Mouse (Mus musculus) adrenal gland, postnatal 4 days (tissue): Measurements from ENCODE around the gene Mapk8. TPM values are rescaled to one million over a fixed set of nuclear protein-coding genes. Genes with fewer than 3 reads are reported as not detected.

Source experiments
- DNase-seq, 2 experiments: peaks; one replicate each; pipeline ENCODE4 v3.0.0; 2021 to 2022; ENCODE audit warnings: low spot score in 2 of 2, mixed read lengths in 2 of 2
- total RNA-seq, 2 experiments: library from RNA; stranded (reverse); gene quantifications; 2 replicates each; pipeline ENCODE4 v1.2.3; 2021

The Mapk8 gene
- total RNA-seq, 2 experiments from 2014 or later = 39.8 to 40.2 TPM

DNA sequence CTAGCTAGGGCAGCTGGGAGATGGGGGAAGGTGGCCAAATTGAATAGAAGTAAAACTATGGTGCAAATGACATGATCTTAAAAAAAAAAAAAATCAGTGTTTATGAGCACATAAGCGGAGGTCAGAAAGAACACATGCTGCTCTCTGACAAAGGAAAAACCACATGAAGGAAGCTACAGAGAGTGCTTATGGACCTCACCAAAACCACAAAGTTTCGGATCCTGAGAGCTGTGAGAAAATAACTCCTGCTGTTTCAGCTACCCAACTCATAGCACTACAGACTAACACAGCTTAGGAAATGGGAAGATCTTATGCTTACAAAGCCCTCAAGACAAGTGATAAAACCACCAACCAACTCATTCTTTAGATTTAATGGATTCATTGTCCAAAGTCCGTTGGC, 46.9 kb downstream of the Mapk8 start:
- no peak for DNase-seq

DNA sequence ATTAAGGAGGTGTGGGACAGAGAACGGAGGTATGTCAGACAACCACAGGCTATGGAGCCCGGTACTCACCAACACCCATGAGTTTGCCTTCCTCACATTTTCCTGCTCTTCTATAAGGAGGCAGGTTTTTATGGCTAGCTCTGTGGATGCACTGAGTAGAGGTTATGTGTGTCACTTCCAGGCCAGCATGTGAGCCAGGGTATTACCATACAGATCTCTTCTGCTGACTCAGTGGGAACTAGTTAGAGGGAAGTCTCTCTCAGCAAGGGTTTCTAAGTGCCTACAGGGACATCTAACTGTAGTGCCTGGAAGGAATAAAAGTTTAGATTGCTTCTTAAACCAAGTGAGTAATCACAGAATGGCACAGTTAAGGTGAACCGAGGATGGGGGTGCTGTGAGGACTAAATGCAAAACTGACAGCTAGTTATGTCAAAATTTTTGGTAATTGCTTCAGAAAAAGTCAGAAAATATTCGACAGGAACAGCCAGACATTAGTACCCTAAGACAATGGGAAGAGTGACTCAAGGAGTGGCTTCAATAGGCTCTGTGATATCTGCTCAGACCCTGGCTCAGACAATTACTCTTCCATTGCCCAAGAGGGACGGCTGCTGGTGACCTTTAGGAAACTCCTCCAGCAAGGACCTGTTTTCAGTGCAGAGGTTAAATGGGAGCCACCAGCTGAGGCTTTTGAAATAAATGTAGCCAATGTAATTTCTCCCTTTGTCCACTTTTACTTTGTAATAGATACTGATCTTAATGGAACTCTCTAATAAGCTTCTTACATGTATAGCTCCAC, 48.7 kb downstream of the Mapk8 start:
- DNase-seq = no peak

- DNase-seq = no peak
Measured at GRCm38 (mm10) chr14:33380830-33381457, 66.0 kb downstream of the Mapk8 start.

GRCm38 (mm10) chr14:33378723-33379122, 68.2 kb downstream of the Mapk8 start:
- DNase-seq = no peak

GRCm38 (mm10) chr14:33377211-33377610, 69.7 kb downstream of the Mapk8 start:
- DNase-seq = no peak

DNA sequence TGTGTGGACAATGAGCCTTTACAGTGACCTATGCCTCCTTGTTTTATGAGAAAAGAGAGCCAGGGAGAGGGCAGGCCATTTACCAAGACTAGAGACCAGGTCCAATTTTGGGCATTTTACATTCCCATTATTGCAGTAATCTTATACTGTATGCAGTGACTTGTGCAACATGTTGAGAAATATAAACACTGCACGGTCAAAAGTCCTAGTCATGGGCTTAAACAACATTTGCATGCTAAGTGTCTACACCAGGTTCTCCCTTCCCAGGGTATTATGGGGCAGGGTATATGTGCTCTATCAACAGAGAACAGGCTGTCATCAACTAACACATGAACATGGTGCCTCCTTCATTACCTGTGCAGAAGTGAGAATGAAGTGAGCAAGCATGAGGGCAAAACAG, 72.9 kb downstream of the Mapk8 start:
- no peak for DNase-seq

DNA sequence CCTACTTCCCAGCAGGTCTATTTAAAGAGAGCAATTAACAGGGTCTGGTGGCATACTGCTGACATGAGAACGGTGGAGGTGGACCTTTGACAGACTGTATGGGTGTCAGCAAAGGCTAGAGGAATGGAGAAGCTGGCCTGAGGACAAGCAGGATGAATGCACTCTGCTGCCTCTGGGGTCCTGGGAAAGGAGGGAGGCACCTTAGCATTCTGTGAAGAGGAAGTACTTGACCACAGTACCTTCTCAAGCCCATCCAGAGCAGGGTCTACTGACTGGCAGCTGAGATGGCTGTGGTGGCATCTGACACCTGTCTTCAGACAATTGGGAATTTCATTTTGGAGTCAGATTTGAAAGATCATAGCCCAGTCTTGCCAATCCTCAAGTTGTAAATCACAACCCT, 73.7 kb downstream of the Mapk8 start:
- DNase-seq = no peak

DNA sequence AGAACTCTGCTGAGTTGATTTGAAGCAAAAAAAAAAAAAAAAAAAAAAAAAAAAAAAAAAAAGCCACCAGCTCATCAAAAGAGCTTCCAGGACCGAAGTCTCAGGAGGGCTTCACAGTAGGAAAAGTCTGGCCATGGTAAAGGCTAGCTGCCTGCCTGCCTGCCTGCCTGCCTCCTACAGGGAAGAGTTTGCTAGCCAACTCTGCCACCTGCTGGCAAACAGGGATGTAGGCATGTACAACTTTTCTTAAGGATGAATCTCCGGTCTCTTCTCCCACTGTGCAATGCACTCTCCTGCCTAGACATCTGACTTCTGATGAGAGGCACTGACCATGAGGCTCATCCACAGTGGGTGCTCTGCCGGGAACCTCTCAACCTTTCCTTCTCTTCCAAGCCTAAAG, 75.7 kb downstream of the Mapk8 start:
- peak in 1 of 2 experiments; percentile 46 for DNase-seq

GRCm38 (mm10) chr14:33370056-33370455, 76.9 kb downstream of the Mapk8 start:
- DNase-seq = no peak

DNA sequence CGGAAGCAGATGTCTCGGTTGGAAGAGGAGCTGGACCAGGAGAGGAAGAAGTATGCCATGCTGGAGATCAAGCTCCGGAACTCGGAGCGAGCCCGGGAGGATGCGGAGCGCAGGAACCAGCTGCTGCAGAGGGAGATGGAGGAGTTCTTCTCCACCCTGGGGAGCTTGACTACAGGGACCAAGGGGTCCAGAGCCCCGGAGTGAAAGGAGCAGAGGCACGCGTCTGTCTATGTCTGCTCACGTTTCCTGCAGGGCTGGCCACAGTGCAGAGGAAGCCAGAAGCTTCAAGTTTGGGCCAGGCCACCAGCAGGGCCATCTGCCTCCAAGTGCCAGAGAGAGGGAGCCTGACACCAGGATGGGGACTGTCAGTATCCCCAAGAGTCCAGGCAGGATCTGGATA, 77.6 kb downstream of the Mapk8 start:
- no peak for DNase-seq

- no peak for DNase-seq
Measured at GRCm38 (mm10) chr14:33366891-33367777, 79.8 kb downstream of the Mapk8 start.

GRCm38 (mm10) chr14:33364061-33364460, 82.9 kb downstream of the Mapk8 start:
- DNase-seq = no peak

DNA sequence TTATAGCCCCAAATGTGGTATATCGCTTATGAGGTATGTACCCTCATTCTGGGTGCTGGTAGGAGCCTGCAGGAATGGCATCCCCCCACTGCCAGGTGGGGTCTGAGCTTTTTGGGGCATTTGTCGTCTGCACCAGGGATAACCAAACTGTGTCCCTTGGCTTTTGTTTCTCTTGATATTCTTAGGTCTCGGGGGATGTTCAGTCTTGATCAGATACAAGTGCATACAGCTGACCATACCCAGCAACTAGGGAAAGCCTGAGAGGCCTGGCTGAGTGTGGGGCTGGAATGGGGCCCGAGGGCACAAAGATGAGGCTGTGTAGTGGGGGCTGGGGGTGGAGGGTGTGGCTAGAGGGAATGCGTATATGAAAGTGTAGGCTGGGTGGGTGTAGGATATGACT, 83.3 kb downstream of the Mapk8 start:
- no peak for DNase-seq

- no peak for DNase-seq
Measured at GRCm38 (mm10) chr14:33362807-33363206, 84.2 kb downstream of the Mapk8 start.

- no peak for DNase-seq
Measured at GRCm38 (mm10) chr14:33362122-33362521, 84.8 kb downstream of the Mapk8 start.

- DNase-seq = no peak
Measured at GRCm38 (mm10) chr14:33361546-33361945, 85.4 kb downstream of the Mapk8 start.

GRCm38 (mm10) chr14:33358891-33359290, 88.1 kb downstream of the Mapk8 start:
- no peak for DNase-seq

GRCm38 (mm10) chr14:33357600-33358368, 89.2 kb downstream of the Mapk8 start:
- no peak for DNase-seq

DNA sequence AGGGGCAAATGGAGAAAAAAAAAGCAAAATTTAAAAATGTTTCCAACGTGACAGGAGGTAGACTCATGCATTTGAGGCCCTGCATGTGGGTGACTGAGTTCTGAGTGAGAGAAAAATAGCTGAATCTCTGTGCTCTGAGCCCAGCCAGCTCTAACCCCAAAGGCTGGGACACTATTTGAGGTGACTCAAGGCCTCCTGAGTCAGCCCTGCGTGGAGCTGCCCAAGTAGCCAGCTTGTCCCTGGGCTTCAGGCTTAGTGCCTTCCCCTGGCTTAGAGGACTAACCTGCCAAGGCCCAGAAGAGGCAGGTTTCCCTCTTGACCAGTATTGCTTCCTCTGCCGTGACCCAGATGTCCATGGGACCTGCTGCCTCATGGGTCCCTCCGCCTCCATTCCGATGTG, 91.7 kb downstream of the Mapk8 start:
- DNase-seq = no peak

- no peak for DNase-seq
Measured at GRCm38 (mm10) chr14:33352890-33353289, 94.1 kb downstream of the Mapk8 start.
